Mouse (Mus musculus): ENCODE measurements at regions not wholly inside any gene's neighbourhood (a gene's known extent, or its start where the extent isn't known, plus 50 kb on each side); places are given as distances from the start of the nearest gene placed in this dataset.

DNA sequence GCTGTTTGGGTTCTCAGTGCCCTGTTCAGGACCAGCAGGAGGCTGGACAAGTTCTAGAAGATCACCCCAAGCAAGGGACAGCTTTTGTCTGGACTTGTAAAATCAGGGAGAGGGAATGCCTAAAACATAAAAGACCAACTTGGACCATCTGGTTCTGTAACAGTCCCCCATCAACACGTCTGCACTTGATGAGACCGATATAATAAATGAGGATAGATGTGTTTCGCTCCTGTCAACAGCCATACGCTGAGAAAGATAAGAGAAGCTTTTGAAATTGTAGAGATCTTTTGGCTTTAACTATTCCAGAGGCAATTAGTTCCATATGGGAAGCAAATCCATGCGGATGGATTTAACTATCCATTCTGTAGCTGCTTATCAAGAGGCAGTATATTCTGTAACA, 2561.4 kb upstream of the Gm7489 start:
- no peak overlapping the region for H3K4me3 ChIP-seq (ENCODE audit: low read depth, low read length)
- H3K27me3 ChIP-seq (ENCODE audit: control insufficient read depth, insufficient read depth, low read length), result no peaks in the 10 kb centered on the region
- H3K4me2 ChIP-seq (replicated peaks; ENCODE audit: low read depth, low read length), result no peak overlapping the region
- no peaks in the 10 kb centered on the region for H3K9me3 ChIP-seq (ENCODE audit: control insufficient read depth, low read depth, low read length)
- no peaks in the 10 kb centered on the region for H3K4me1 ChIP-seq (ENCODE audit: control insufficient read depth, insufficient read depth, low read length)
- H3K36me3 ChIP-seq (ENCODE audit: control insufficient read depth, insufficient read depth, low read length), result no peaks in the 10 kb centered on the region
- no peak overlapping the region for H3K27ac ChIP-seq (ENCODE audit: low read length)
- no peak overlapping the region for H3K9ac ChIP-seq (replicated peaks; ENCODE audit: low read depth, low read length)
- 67% methylated on average over 5 of the region's 5 CpGs for WGBS
- ATAC-seq (ENCODE audit: insufficient number of reproducible peaks, insufficient read depth, low FRiP score, low read depth), result no peak

DNA sequence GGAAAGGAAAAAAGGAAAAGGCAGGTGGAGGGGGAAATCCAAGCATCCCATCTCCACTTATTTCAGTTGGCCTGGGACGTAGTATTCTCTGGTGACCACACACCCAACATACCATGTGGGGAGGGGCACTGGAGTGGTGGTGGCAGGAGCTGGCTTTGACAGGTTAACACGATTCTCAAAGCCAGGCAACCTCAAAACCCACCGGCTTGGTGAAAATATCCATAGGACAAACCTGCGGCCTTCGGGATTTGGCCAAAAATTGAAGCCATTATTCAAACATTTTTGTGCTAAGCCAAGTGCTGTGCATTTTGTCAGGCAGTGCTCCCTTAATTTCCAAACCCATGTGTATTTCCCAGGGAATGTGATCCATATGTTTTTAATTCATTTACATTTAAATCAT, 2560.5 kb upstream of the Gm7489 start:
- no peaks in the 10 kb centered on the region for H3K27me3 ChIP-seq (ENCODE audit: control insufficient read depth, insufficient read depth, low read length)
- 73% methylated on average over 5 of the region's 5 CpGs for WGBS
- no peaks in the 10 kb centered on the region for H3K4me1 ChIP-seq (ENCODE audit: control insufficient read depth, insufficient read depth, low read length)
- no peak overlapping the region for H3K4me3 ChIP-seq (ENCODE audit: low read depth, low read length)
- no peak overlapping the region for H3K27ac ChIP-seq (ENCODE audit: low read length)
- ATAC-seq (ENCODE audit: insufficient number of reproducible peaks, insufficient read depth, low FRiP score, low read depth), result no peak
- H3K36me3 ChIP-seq (ENCODE audit: control insufficient read depth, insufficient read depth, low read length), result no peaks in the 10 kb centered on the region
- no peak overlapping the region for H3K9ac ChIP-seq (replicated peaks; ENCODE audit: low read depth, low read length)
- H3K9me3 ChIP-seq (ENCODE audit: control insufficient read depth, low read depth, low read length), result no peaks in the 10 kb centered on the region
- H3K4me2 ChIP-seq (replicated peaks; ENCODE audit: low read depth, low read length), result no peak overlapping the region

DNA sequence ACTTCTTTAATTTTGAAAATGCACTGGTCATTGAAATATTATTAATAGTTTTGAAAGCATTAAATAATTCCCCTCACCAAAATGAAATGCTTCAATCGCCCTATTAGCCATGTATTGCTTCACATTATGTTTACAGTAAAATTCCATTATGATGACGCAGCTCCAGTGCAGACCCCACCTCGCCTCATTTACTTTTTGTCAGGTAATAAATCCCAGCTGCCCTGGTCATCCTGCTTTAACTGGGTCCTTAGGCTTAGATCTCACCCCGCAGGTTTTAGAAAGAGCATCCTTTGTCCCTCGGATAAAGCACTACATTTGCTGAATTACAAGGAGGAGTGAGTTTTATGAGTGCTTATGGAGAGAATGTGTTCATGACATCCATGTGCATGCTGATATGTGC, 2557.0 kb upstream of the Gm7489 start:
- H3K27me3 ChIP-seq (ENCODE audit: control insufficient read depth, insufficient read depth, low read length), result no peaks in the 10 kb centered on the region
- no peak overlapping the region for H3K4me3 ChIP-seq (ENCODE audit: low read depth, low read length)
- H3K4me1 ChIP-seq (ENCODE audit: control insufficient read depth, insufficient read depth, low read length), result no peaks in the 10 kb centered on the region
- no peak overlapping the region for H3K4me2 ChIP-seq (replicated peaks; ENCODE audit: low read depth, low read length)
- no peak for ATAC-seq (ENCODE audit: insufficient number of reproducible peaks, insufficient read depth, low FRiP score, low read depth)
- H3K36me3 ChIP-seq (ENCODE audit: control insufficient read depth, insufficient read depth, low read length), result no peaks in the 10 kb centered on the region
- WGBS, result 33% methylated on average over 5 of the region's 5 CpGs
- H3K27ac ChIP-seq (ENCODE audit: low read length), result no peak overlapping the region
- no peak overlapping the region for H3K9ac ChIP-seq (replicated peaks; ENCODE audit: low read depth, low read length)
- H3K9me3 ChIP-seq (ENCODE audit: control insufficient read depth, low read depth, low read length), result no peaks in the 10 kb centered on the region

DNA sequence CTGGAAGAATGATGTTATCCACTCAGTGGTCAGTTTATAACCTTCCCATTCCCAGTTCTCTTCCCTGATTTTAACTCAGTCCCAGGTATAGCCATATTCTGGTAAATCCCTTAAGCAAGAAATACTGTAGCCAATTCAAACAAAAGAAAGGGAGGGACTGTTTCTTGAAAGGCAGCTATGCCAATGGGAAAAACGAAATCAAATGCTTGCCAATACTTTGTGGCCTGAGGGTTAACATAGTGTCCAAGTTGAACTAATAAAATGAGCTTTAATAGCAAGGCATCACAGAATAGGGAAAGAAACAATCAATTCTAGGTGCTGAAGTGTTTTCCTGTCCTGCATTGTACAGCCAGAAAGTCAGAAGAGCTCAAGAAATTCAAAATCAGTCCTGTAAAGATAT, 2548.3 kb upstream of the Gm7489 start:
- 65% methylated on average over 1 of the region's 1 CpGs for WGBS
- Histone ChIP-seq H3K4me2 (replicated peaks; ENCODE audit: low read depth, low read length) (no peak overlapping the region), H3K9me3 (ENCODE audit: control insufficient read depth, low read depth, low read length) (no peaks in the 10 kb centered on the region), H3K27ac (ENCODE audit: low read length) (no peak overlapping the region), H3K36me3 (ENCODE audit: control insufficient read depth, insufficient read depth, low read length) (no peaks in the 10 kb centered on the region), H3K4me1 (ENCODE audit: control insufficient read depth, insufficient read depth, low read length) (no peaks in the 10 kb centered on the region), H3K27me3 (ENCODE audit: control insufficient read depth, insufficient read depth, low read length) (no peaks in the 10 kb centered on the region), H3K9ac (replicated peaks; ENCODE audit: low read depth, low read length) (no peak overlapping the region), H3K4me3 (ENCODE audit: low read depth, low read length) (no peak overlapping the region)
- no peak for ATAC-seq (ENCODE audit: insufficient number of reproducible peaks, insufficient read depth, low FRiP score, low read depth)

DNA sequence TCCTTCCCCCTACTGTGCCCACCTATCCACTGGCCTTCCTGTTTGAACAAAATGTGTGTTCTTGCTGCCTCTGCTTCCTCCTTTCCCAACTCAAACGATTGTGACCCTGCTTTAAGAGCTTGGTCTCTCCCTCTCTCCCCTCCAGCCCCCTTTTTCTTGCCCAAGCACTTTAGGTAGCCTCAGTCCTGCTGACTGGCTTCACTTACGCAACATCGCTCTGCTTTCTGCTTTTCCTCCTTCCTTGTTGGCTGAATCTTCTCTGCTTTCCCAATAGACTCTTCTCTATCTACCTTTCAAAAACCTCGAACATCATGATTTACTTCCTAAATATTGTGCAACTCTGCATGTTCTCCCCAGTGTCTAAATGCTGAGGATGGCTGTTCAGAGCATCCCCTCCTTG, 2538.4 kb upstream of the Gm7489 start:
- Histone ChIP-seq H3K9ac (replicated peaks; ENCODE audit: low read depth, low read length) (no peak overlapping the region), H3K4me2 (replicated peaks; ENCODE audit: low read depth, low read length) (no peak overlapping the region), H3K27me3 (ENCODE audit: control insufficient read depth, insufficient read depth, low read length) (no peaks in the 10 kb centered on the region), H3K4me3 (ENCODE audit: low read depth, low read length) (no peak overlapping the region), H3K4me1 (ENCODE audit: control insufficient read depth, insufficient read depth, low read length) (no peaks in the 10 kb centered on the region), H3K27ac (ENCODE audit: low read length) (no peak overlapping the region), H3K9me3 (ENCODE audit: control insufficient read depth, low read depth, low read length) (no peaks in the 10 kb centered on the region), H3K36me3 (ENCODE audit: control insufficient read depth, insufficient read depth, low read length) (no peaks in the 10 kb centered on the region)
- WGBS, result 79% methylated on average over 4 of the region's 4 CpGs
- ATAC-seq (ENCODE audit: insufficient number of reproducible peaks, insufficient read depth, low FRiP score, low read depth), result no peak

DNA sequence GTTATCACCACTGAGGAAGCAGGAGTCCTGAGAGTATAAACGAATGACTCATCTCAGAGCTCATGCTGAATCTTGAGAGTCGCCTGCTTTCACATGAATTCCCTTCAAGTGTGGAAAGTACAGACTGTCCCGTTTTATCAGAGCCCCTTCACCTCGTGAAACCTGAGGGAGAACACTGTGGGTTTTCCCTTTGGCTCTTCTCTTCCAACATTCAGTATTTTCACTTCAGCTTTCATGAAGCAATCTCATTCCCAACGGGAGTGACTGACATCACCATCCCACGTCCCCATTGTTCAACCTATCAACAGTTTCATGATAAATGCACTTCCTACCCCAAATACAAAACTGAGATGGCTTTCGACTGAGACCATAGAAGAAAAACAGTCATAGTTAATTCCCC, 2521.3 kb upstream of the Gm7489 start:
- no peak for ATAC-seq (ENCODE audit: insufficient number of reproducible peaks, insufficient read depth, low FRiP score, low read depth)
- no peak overlapping the region for H3K9ac ChIP-seq (replicated peaks; ENCODE audit: low read depth, low read length)
- 57% methylated on average over 7 of the region's 7 CpGs for WGBS

DNA sequence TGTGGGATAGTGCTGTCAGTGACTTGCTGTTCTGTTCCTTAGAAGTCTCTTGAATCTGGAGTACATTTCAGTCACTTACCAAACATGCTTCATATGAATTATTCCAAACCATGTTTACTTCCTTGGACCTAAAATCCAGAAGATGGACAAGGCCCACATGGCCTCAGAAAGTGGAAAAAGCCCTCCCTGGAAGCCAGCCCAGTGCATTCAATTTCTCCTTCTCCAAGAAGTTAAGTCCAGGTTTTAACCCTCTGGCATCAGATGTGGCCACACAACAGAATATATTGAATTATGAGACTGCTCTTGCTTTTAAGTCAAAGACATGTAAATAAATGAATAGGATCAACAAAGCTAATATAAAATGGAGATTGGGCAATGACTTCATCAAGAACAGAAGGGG, 2513.5 kb upstream of the Gm7489 start:
- Histone ChIP-seq H3K9ac (replicated peaks; ENCODE audit: low read depth, low read length) (no peak overlapping the region), H3K4me3 (ENCODE audit: low read depth, low read length) (no peak overlapping the region), H3K27me3 (ENCODE audit: control insufficient read depth, insufficient read depth, low read length) (no peaks in the 10 kb centered on the region), H3K4me2 (replicated peaks; ENCODE audit: low read depth, low read length) (no peak overlapping the region), H3K9me3 (ENCODE audit: control insufficient read depth, low read depth, low read length) (no peaks in the 10 kb centered on the region), H3K4me1 (ENCODE audit: control insufficient read depth, insufficient read depth, low read length) (no peaks in the 10 kb centered on the region), H3K27ac (ENCODE audit: low read length) (no peak overlapping the region), H3K36me3 (ENCODE audit: control insufficient read depth, insufficient read depth, low read length) (no peaks in the 10 kb centered on the region)
- no peak for ATAC-seq (ENCODE audit: insufficient number of reproducible peaks, insufficient read depth, low FRiP score, low read depth)

More for the DNA sequence above, 2521.3 kb upstream of the Gm7489 start:
- Histone ChIP-seq H3K4me1 (ENCODE audit: control insufficient read depth, insufficient read depth, low read length) (no peaks in the 10 kb centered on the region), H3K4me2 (replicated peaks; ENCODE audit: low read depth, low read length) (no peak overlapping the region), H3K4me3 (ENCODE audit: low read depth, low read length) (no peak overlapping the region), H3K27me3 (ENCODE audit: control insufficient read depth, insufficient read depth, low read length) (no peaks in the 10 kb centered on the region), H3K9me3 (ENCODE audit: control insufficient read depth, low read depth, low read length) (no peaks in the 10 kb centered on the region), H3K36me3 (ENCODE audit: control insufficient read depth, insufficient read depth, low read length) (no peaks in the 10 kb centered on the region), H3K27ac (ENCODE audit: low read length) (no peak overlapping the region)

DNA sequence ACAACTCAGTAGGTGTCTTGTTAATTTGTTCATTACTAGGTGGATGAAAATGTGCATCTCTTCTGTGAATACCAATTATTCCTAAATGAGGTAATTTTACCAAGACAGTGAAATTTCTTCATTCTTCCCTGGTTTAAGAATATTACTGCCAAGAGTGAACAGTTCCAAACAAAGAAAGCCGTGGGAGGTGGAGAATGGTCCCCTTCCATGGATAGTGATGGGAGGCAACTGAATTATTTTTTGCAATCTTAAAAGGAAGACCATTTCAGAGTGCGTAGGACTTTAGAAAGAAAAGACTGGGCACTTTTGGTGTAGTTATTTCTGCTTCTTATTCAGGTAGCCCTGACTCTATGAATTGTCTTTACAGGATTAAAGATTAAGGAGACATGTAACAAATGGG, 2494.3 kb upstream of the Gm7489 start:
- Histone ChIP-seq H3K4me3 (ENCODE audit: low read depth, low read length) (no peak overlapping the region), H3K9ac (replicated peaks; ENCODE audit: low read depth, low read length) (no peak overlapping the region), H3K9me3 (ENCODE audit: control insufficient read depth, low read depth, low read length) (no peaks in the 10 kb centered on the region), H3K4me2 (replicated peaks; ENCODE audit: low read depth, low read length) (no peak overlapping the region), H3K36me3 (ENCODE audit: control insufficient read depth, insufficient read depth, low read length) (no peaks in the 10 kb centered on the region), H3K4me1 (ENCODE audit: control insufficient read depth, insufficient read depth, low read length) (no peaks in the 10 kb centered on the region), H3K27me3 (ENCODE audit: control insufficient read depth, insufficient read depth, low read length) (no peaks in the 10 kb centered on the region), H3K27ac (ENCODE audit: low read length) (no peak overlapping the region)
- whole genome bisulfite sequencing, result 86% methylated on average over 2 of the region's 2 CpGs
- no peak for ATAC-seq (ENCODE audit: insufficient number of reproducible peaks, insufficient read depth, low FRiP score, low read depth)

DNA sequence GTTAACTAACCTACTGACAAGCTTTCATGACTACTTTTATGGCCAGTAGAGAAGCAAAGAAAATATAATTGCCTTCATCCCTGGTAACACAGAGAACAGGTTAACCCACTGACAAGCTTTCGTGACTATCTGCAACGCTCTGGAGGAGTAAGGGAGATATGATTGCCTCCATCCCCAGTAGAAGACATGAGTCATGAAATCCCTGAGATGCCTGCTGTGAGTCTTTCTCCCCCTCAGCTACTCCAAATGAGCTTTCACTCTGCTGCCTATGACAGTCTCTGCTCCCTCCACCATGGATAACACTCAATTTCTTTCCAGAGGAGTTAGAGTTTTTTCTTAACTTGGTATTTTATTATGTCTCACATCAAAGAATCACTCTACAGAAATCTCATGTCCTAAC, 2493.4 kb upstream of the Gm7489 start:
- H3K4me1 ChIP-seq (ENCODE audit: control insufficient read depth, insufficient read depth, low read length), result no peaks in the 10 kb centered on the region
- H3K9me3 ChIP-seq (ENCODE audit: control insufficient read depth, low read depth, low read length), result no peaks in the 10 kb centered on the region
- no peak for ATAC-seq (ENCODE audit: insufficient number of reproducible peaks, insufficient read depth, low FRiP score, low read depth)
- no peak overlapping the region for H3K4me3 ChIP-seq (ENCODE audit: low read depth, low read length)
- no peak overlapping the region for H3K27ac ChIP-seq (ENCODE audit: low read length)
- WGBS, result 90% methylated on average over 2 of the region's 2 CpGs
- H3K4me2 ChIP-seq (replicated peaks; ENCODE audit: low read depth, low read length), result no peak overlapping the region
- H3K36me3 ChIP-seq (ENCODE audit: control insufficient read depth, insufficient read depth, low read length), result no peaks in the 10 kb centered on the region
- H3K9ac ChIP-seq (replicated peaks; ENCODE audit: low read depth, low read length), result no peak overlapping the region
- no peaks in the 10 kb centered on the region for H3K27me3 ChIP-seq (ENCODE audit: control insufficient read depth, insufficient read depth, low read length)

Measured in stomach, embryonic 14.5 days (tissue).